Mouse (Mus musculus): ENCODE measurements around the gene D130043K22Rik.

The D130043K22Rik gene

GRCm38 (mm10) chr13:24945567-24945966 lies 100.6 kb downstream of the D130043K22Rik start:
- no peak for DNase-seq (ENCODE audit: low spot score in 2 of 2)

- no peak for DNase-seq (ENCODE audit: low spot score in 2 of 2)
Measured at GRCm38 (mm10) chr13:24947158-24947557, 102.2 kb downstream of the D130043K22Rik start.

GRCm38 (mm10) chr13:24948870-24949269 lies 103.9 kb downstream of the D130043K22Rik start:
- no peak for DNase-seq (ENCODE audit: low spot score in 2 of 2)

Measured in frontal cortex, postnatal 14 days (tissue).